Mouse (Mus musculus) brain, adult 2 months (tissue): ENCODE measurements at regions not wholly inside any gene's neighbourhood (a gene's known extent, or its start where the extent isn't known, plus 50 kb on each side); places are given as distances from the start of the nearest gene placed in this dataset.
A peak's percentile ranks its signal among the peaks of the same experiment; 100 is the strongest.

ENCODE experiments used
- DNase-seq: peaks from one replicate; pipeline ENCODE4 v3.0.0; 2011; ENCODE audit warnings: low read depth, low spot score

DNA sequence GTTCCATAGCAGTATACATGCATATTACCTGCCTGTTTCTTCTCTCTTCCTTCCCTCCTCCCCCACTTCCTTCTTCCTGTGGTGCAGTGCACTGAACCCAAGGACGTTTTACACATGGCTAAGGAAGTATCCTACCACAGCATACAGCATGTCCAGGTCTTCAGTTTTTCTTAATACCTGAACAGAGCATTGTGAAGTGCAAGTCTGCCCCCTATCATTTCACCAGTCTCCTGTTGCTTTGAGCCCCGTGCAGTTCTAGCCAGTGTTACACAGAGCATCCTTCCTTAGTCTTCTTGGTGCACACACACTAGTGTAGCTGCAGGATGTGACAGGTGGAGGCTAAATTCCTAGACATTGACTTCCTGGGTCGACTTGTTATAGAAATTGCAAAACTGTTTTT lies 53.7 kb upstream of the Foxb1 start:
- no peak for DNase-seq

DNA sequence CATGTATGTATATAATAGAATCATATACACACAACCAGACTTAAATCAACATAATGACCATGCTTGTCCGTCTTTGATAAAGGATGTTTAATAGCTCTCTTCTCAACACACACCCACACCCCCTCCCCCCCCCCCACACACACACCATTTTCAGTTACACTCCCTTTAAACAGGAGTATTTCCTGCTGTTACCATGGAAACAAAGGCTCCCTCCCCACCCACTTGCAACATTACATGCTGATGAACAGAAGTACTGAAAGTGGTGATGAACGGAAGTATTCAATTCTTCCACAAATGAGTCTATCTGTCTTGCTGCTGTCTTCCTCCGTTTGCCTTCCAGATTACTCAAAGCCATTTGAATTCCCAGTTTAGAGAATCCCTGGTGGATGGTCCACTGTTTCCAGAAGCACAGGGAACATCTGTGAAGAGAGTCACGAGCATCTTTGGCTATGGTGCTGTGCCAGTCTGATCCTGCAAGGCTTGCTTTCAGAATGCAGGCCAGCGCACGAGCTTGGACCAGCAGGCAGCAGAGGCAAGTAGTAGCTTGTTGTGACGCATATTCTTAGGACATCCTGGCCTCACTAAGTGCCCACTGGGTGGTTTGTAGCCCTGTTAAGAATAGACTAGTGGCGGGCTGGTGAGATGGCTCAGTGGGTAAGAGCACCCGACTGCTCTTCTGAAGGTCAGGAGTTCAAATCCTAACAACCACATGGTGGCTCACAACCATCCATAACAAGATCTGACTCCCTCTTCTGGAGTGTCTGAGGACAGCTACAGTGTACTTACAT lies 62.6 kb upstream of the Foxb1 start:
- DNase-seq, result peak; percentile 55

DNA sequence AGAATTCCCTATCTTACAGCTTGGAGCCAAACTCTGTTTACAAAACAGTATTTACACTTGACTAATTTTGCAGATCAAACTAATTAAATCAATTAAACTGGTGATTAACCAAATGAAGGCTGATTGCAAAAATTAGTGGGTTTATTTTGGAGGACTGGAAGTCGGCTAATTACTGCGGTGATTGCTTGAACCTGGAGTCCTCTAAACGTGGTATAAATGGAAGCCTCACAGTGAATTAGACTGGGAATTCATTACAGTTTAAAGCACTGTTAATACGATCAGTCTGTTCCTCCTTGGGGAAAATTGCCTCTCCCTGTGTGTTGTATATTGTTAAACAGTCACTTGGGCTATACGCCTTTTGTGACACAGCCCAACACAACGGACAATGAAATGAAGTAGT lies 67.7 kb upstream of the Foxb1 start:
- DNase-seq, result no peak

DNA sequence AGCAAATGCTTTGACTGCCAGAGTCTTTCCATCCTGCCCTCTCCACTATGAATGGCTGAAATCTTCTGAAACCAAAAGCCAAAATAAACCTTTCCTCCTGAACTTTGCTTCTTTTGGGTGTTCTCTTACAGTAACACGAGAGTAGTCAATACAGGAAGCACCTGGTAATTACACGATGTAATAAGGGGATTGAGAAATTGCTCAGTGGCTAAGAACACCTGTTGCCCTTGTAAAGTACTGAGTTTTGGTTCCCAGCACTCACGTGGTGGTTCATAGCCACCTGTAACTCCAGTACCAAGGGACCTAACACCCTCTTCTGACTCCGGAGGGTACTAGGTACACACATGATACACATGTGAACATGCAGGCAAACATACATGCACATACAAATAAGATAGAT lies 74.7 kb upstream of the Foxb1 start:
- DNase-seq, result no peak

DNA sequence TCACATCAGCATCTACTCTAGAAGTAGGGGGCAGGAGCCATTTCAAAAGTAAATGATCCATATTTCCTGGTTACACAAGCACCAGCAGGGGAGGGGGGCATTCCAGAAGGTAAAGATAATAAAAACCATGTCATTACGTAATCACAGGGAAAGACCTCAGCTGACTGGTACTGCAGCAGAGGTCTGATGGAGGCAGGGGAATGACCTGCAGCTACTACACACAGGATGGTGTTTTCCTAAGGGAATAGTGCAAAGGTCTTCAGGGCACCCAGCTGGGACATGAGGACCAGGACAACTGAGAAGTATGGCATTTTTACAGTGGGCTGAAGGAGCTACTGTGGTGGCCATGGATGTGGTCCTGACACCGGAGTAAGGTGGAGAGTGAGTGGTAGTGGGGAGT lies 78.5 kb upstream of the Foxb1 start:
- no peak for DNase-seq

DNA sequence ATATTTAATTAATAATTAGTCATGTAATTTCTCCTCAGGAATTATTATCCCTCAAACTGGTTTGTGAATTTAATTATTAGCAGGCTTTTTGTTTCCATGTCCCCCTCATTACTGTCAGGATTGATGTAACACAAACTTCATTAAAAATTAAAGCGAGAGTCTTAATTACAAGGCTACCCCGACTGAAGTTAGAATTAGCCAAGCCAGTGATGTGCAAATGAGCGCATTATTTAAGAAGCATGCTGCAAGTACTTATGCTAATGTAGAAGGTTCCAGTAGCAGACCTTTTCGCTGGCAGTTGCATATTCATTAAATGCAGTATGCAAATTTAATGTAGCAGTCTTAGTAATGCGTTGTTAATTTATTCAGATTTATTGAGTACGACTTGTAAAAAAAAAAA lies 84.0 kb upstream of the Foxb1 start:
- peak; percentile 14 for DNase-seq

DNA sequence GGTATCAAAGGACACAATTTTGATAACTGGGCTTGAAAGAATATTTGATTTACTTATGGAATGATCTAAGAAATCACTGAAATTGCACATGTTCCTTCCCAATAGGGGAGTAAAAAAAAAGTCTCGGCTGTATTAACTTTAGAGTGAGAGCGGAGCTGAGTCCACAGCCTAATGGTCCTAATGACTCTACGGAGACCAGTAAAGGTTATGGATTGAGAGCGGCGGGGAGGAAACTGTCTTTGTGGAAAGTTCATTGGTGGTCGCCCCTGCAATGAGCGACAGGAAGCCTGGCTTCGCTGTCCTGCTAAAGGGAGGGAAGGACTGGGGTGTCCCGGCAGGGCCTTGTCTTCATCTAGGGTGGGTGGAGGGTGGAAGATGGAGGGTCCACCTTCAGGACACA lies 84.5 kb upstream of the Foxb1 start:
- no peak for DNase-seq

DNA sequence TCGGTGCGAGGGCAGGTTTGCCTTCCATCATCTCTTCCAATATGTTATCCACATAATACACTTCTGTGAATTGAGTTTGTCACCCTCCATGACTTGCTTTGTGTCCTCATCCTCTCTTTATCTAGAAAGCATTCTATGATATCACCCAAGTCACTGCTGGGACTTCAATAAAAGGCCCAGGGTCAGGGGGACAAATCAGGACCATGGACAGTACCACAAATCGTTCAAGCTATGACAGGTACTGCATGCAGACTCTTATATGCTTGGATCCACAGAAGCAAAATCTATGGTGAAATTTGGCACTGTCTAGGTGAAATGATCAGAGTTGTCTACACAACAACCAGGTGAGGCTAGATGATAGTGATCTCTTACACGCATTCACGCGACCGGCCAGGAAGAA lies 95.9 kb upstream of the Foxb1 start:
- DNase-seq, result no peak

DNA sequence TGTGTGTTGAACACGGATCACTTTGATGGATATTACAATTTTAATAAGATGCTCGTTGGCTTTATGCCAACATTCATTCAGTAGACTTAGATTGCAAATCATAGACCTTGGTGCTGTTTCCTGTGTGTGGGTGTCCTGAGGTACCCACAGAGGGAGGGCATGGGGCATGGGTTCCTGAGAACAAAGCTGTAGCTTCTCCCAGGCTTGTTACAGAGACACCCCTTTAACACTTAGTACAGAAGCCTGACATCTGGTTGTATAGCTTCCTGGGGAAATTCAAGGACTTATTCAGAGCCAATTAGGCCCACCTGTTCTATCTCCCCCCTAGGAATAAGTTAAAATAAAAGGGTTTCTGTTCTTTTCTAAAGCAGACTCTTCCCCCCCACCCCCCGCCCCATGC lies 97.9 kb upstream of the Foxb1 start:
- DNase-seq, result no peak

DNA sequence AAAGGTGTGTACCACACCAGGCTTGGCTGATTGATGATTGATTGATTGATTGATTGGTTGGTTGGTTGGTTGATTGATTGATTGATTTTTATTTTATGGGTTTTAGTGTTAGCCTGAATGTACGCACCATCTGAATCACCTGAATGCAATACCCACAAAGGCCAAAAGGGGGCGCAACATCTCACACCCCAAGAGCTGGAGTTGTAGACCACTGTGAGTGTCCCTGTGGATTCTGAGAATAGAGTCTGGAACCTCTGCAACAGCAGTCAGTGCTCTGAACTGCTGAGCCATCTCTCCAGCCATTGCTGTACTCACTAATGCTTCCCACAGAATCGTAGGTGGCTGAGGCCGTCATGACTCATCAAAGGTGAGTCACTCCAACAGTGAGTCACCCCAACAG lies 109.4 kb upstream of the Foxb1 start:
- DNase-seq, result peak; percentile 68

DNA sequence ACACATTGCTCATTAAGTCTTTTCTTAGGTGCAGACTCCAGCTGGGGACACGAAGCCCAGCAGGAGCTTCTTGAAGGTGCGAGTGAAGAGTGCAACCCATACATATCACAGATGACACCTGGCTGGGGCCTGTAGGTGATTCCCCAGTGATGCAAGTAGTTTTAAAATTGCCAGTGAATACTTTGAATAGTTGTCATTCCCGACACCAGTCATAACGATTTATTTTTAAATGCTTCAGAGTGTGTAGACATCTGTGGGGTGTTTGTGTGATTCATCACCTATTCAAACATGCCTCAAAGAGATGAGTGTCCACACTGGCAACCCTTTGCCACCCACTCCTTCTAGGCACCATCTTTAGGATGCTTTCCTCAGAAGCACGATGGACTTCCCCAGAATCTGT lies 102.9 kb upstream of the Bnip2 start:
- DNase-seq, result peak; percentile 37

DNA sequence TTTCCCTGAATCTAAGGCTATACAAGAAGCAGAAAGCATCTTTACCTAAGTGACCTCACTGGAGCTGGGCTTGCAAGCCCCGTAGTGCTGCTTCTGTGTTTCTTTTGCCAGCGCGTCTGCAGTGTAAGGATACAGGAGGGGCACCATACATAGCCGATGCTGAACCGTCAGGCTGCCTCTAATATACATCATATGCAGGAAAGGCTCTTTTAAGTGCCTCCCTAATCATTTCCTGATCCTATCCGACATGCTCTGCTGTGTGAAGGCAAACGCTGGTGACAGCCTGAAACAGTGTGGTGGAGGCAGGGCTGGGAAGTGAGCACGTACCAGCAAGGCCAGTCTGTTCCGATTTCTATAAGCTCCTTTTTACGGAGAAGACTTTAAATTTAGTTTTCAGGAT lies 91.2 kb upstream of the Bnip2 start:
- no peak for DNase-seq

DNA sequence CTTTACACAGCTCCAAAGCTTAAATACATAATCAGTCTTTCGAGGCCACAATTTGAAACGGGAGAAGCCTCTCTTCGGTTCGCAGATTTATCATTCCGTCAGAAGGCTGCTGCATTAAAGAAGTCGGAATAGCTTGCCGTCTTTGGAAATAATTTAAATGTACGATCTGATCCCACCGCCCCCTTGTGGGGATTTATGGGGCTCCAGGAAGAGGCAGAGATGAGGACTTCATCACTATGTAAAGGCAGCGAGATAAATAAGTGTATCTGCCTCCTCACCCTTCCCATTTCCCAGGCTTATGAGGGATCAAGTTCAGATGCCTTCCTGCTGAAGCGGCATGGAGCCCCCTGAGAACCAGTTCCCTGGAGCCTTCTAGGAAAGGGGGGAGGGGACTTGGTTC lies 89.9 kb upstream of the Bnip2 start:
- no peak for DNase-seq

DNA sequence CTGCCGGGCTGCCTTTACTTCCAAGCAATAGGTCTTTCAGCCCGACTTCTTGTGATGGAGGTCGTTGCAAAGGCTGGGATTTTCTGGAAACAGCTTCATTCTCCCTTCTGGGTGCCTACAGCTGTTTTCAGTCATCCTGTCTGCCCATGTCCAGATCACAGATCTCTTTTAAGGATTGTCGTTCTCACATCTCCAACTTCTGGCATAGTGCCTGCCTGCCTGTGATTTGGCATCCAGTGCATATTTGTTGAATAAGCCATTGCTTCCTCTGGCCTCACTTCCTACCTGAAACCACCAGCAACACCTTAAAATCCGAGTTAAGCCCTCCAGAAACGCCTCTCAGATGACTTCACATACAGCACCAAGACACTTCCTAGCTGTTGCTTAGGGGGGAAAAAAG lies 88.4 kb upstream of the Bnip2 start:
- DNase-seq, result no peak

DNA sequence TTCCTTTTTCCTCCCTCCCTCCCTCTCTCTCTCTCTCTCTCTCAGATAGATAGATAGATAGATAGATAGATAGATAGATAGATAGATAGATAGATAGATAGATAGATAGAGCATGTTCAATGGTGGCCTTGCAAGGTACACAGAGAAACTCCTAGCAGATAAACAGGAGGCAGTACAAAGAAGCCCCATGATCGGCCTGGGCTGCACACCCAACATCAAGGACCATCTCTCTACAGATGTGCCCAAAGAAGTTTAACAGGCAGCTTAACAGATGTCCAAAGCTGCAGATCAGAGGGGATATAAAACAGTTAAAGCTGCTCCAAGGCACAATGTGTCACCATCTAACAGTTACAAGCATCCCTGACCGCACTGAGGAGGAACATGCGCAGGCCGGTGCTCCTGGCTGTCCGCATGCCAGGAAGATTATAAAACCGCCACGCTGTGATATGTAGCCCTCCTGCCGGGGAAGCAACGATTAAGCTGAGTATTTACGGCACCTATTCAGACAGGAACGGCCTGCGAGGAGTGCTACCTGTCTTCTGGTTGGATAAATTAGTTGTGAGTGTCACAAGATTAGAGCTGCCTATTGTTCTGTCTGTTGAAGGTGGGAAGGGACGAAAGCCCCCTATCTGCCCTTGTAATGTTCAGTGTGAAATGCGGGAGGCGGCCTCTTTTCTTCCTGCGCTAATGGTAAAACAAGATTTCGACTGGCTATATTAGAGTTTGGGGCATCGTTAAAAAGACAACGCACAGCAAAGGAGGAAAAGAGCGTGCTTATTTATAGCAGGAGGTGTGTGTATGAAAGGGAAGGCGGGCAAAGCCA lies 81.9 kb upstream of the Bnip2 start:
- peak; percentile 11 for DNase-seq

DNA sequence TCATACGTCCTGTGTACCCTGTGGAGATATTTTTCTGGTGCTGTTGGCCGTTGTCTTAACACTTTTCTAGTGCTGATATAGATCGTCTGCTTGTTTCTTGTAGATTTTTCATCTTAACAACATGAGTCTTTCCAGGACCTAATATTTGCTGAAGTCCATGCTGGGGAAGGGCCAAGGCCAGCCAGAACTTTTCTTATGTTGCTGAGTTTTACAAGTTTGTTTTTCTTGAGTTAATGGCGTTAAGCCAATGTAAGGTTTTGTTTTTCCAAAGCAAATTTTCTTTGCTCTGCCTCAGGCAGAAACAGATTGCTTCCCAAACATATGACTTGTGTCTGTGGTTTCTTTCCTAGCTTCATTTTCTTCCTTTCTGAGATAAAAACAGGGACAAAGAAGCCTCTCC lies 78.6 kb upstream of the Bnip2 start:
- DNase-seq, result no peak

DNA sequence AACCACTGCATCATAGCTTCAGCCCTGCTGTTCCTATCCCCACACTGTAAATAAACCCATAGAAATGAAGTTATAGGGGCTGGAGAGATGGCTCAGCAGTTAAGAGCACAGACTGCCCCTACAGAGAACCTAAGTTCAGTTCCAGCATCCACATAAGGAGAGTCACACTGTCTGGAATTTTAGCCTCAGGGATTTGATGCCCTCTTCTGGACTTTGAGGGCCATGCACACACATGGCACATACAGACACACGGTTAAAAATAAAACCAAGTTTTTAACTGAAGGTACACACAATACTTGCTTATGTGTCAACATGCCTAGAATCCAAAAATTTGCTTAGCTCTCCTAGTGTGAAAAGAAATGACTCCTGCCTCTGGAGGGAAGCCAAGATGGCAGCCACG lies 61.1 kb upstream of the Bnip2 start:
- DNase-seq, result no peak

DNA sequence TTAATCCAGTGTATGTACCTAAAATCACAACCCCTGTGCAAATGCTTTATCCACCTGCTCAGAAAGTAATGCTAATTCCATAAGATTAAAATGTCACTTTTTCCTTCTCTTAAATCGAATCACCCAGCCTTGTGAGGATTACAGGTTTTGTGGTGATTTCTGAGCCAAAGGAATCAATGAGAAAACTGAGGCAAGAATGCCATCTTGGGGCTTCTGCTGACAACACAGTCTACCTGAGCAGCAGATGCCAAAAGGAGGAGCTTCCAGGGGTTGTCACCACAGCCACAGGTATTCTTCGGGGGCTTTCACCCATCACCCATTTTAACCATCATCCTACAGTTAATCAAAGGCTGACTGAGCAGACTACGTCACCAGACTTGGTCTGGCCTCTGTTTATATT lies 51.4 kb upstream of the Bnip2 start:
- peak; percentile 18 for DNase-seq
